Mouse (Mus musculus) spleen, adult 2 months (tissue): ENCODE results near the gene Tpp1.

Source experiments
- CTCF ChIP-seq: fragments of 200-500 bp; IDR thresholded peaks from 2 replicates; pipeline ENCODE4 v1.5.1; 2011; ENCODE audit warnings: mild to moderate bottlenecking, inconsistent platforms; ENCODE audit not compliant: insufficient read depth, insufficient read length, insufficient replicate concordance; ENCODE audit errors: extremely low read depth
- POLR2A ChIP-seq: fragments of 200-500 bp; IDR thresholded peaks from 2 replicates; pipeline ENCODE4 v1.6.1; 2011; ENCODE audit warnings: low read depth, low read length, inconsistent platforms

- no peak for TF ChIP-seq CTCF
- TF ChIP-seq POLR2A: no peak
Measured at GRCm38 (mm10) chr7:105772331-105772730, 20.3 kb upstream of the Tpp1 start.
